Mouse (Mus musculus): ENCODE measurements around the gene Mrpl23.
A peak's percentile ranks its signal among the peaks of the same experiment; 100 is the strongest.

The Mrpl23 gene

DNA sequence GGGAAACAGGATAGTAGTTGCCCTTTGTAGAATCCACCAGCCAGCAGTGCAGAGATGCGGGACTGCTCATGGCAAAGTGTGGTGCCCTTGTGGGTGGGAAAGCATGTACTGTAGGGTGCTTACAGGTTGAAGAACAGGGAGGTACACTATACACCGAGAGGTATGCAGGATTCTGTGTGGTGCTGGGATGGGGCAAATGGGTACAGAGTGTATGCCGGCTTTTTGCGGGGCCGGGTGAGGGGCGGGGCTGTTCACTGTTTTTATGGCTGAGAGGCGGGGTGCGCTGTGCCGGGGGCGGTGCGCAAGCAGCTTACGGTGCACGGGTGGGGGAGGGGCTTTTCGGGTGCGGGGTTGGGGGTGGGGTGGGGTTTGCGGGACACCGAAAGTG, at the start of gene Mrpl23:
Mrpl23 (plus strand) TSS at position 16 of the 388 bp plus-strand sequence.
- DNase-seq = no peak

DNA sequence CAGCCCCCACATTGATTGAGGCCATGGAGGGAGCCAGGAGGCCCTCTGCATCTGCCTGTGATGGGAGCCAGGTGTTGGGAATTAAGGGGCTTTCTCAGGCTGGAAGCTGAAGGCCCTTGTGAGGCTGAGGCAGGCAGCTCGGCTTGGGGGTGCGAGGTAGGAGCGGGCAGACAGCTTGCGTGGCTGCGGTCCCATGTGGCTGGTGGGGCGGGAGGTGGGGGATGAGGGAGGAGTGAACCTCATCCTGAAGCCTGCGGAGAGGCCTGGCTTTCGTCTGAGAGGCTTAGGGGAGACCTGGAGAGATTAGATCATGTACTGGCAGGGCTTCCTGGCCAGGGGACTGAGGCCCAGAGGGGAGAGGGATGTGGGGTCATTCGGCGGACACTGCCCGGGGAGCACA, 49.4 kb upstream of the Mrpl23 start:
- DNase-seq = no peak

DNA sequence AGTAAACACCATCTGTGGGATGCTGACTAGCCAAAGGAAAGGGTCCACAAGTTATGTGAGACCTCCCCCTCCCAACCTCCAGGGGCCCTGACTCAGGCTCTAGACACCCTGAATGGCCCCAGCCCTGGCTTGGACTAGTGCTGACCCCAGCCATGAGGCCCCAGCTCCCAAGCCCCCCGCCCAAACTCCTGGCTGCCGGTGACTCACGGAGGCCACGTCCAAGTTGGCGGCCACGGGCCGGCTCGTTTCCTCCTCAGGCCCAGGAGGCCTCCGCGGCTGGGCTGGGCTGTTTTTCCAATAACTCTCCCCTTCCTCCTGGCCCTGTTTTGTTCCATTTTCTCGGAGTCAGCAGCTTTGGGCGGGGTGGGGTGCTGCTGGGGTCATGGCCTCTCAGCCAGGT, 47.7 kb upstream of the Mrpl23 start:
- DNase-seq = no peak

DNA sequence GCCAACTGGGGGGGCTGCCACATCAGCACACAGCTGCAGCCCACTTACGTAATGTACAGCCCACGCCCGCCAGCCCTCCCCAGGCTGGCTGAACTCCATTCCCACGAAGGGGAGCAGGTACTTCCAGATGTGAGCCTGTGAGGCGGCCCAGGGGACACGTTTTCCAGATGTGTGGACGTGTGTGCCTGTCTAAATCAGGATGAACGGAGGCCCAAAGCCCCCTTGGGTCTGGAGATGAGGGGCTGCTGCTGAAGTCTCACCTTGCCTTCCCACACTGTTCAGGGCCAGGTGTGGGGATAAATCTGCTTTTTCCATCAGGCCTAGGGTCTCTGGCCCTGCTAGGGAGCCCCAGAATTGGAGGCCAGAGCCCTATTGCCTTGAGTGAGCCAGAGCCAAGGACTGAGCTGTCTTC, 45.7 kb upstream of the Mrpl23 start:
- no peak for DNase-seq

DNA sequence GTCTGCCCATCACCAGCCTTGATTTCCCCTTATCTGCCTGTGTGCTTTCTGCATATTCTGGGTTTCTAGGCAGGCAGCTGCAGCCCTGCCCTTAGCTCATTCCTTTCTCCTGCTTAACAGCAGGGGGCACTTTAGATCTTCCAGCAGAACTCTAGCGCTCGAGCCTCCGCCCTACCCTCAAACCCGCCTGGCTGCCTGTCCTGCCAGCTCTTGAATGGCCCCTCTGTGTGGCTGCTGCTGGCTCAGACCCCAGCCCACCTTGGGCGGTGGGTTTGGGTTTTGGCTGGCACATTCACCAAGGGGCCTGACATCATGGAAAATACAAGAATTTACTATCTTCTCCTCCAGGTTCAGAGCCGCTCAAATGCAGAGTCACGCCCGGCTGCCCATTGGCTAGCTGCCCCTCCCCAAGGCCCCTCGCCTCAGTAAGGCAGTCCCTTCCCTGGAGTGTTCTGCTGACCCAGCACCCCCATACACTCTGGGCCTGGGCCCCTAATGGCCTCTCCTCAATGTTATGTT, 45.1 kb upstream of the Mrpl23 start:
- no peak for DNase-seq

DNA sequence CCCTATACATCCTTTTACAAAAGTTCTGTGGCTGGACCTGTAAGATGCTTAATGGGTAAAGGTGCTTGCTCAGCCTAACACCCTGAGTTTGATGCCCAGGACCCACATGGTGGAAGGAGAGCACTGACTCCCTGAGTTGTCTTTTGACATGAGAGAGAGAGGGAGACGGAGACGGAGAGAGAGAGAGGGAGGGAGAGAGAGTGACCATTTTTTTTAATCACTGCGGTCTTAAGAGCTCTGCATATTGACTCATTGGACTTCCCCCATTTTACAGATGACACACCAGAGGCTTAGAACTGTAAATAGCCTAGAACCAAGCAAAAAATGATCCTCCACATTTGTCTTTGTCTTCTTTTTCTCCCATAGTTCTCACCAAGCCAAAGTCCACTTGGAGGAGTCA, 44.4 kb upstream of the Mrpl23 start:
- DNase-seq = no peak

DNA sequence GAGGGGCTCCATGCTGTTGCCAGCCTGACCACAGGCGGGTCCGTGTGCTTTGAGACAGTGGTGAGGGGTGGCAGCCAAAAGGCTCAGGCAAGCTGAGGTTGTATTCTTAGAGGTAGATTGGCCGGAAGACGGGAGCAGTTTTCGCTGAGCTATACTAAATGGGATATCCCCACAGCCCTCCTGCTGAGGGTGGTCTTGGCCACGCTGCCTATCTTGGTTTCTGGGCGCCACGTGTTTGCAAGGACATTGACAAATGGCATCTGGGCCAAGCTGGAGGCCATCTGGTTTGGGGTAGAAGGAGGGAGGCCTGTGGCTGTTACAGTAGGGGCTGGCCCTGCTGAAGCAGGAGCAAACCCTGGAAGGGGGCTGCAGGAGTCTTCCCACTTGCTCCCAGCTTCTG, 39.0 kb upstream of the Mrpl23 start:
- DNase-seq = no peak

DNA sequence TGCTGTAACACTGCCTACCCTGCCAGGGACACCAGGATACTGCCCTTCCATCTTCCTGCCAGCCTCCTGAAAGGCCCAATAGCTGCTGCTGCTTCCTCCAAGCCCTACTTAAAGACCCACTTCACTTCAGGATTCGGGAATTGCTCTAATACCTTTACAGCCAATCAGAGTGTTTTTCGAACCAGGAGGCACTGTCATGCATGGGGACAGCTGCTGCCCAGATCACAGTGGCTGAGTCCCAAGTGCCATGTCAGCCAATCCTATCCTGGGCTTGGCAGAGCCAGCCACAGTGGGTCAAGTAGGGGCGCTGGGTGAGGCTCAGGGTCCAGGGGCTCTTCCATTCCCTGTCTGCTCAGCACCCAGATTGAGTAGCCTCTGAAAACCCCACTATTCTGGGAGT, 36.3 kb upstream of the Mrpl23 start:
- no peak for DNase-seq

DNA sequence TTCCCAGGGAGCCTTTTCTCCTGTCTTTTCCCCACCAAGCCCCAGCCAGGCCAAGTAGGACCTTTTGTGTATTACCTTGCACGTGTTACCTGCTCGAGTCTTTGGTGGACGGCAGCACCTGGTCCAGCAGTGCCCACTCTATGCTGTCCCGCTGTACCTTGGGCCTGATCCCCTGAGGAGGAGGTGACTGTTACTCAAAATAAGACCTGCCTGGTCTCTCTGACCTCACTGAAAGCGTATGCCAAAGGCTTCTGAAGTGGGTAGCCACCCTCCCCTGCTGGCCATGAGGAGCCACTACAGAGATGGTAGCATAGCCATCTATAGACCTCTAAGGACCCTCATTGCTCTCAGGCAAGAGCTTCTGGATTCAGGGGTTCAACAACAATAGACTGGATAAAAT, 35.7 kb upstream of the Mrpl23 start:
- DNase-seq = no peak

DNA sequence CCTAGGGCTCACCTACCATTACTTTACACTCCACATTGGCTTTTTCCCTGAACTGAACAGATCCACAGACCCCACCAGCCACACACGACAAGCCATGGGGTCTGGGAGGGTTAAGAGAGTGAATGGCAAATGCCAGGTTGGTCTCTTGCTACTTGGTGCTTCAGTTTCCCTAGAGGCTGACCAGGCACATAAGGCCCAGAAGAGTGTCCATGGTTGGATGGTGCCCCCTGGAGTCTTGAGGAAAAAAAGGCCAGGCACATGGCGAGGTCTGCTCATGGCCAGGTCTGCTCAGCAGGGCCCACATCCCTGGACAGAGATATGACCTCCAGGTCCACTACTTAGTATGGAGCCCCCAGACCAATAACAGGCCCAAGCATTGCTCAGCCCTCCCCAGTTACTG, 34.7 kb upstream of the Mrpl23 start:
- DNase-seq = peak; percentile 42

DNA sequence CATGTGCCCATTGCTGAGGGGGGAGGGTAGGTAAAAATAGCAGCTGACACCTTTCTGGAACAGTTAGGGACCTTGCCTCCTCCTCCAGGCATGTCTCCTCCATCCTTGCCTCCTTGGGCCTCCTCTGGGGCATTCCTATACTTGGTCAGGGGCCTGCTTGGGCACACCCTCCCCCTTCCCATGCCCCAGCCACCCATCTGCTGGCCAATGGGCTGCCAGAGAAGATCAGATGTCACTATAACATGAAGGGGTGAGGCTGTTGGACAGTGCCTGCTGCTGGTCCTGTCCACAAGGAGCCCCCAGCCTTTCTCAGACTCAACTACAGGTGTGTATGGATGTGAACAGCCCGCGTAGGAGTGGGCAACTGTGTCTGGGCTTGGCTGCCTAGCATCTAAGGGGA, 33.9 kb upstream of the Mrpl23 start, which contains the start of gene Tnnt3:
Tnnt3 (plus strand) TSS at position 262 of the 400 bp plus-strand sequence.
- DNase-seq = no peak

DNA sequence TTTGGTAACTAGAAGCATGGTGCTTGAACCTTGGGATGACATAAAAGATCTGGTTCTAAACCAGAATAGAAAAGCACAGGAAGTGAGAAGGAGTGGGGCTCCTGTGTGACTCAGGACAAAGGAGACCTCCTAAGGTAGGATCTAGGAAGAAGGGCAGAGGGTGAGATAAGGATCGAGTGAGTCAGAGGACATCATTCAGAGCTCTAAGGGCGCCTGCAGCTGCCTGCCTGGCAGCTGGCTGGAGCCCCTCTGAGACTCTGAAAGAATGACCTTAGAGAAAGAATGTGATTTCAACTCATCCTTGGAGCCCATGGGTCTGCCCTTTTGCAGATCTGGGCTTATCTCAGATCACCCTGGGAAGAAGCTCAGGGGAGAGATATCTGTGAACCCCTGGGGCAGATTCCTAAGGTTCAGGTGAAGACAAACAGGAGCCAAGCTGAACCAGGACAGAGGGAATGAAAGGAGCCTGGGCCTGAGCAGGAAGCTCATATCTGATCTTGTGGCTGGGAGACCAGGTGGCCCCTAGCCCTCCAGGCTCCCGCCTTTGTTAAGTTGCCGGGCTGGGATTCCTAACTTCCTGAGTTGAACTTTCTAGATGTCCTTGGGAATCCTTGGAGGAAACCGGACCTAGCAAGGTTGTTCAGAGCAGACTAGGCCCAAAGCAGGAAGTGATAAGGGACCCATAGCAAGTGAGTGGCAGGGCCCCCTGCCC, 33.3 kb upstream of the Mrpl23 start:
- no peak for DNase-seq

DNA sequence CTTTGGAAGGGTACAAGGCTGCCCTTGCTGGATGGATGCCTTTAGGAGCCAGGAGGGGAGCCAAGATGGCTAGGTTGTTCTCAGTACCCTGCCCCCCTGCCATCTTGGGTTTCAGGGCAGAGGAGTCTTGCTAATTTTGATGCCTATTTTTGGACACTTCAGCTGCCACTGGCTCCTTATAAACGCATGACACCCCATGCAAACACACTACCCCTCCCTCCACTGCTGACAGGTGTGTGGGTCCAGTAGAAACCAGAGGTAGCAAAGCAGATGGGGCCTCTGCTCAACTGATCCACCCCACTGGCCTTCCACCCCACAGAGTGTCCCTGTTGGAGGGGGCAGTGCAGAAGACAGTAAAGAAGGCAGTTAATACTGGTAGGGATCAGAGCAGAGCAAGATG, 32.5 kb upstream of the Mrpl23 start:
- no peak for DNase-seq

DNA sequence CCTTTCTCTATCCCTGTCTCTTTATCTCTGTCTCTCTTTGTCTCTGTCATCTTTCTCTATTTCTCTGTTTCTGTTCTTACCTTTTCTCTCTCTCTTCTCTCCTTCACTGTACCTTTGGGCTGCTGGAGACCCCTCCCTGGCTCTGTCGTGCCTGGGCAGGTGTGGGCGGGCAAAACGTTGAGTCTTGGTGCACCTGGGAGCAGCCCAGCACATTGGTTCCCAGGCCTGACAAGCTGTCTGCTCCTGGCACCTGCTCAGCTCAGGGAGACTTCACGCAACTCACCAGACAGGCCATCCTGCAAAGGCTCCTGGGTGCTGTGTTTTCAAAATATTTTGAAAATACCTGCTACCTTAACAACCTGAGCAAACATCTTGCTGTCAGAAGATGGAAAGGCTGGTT, 29.3 kb upstream of the Mrpl23 start:
- DNase-seq = no peak

DNA sequence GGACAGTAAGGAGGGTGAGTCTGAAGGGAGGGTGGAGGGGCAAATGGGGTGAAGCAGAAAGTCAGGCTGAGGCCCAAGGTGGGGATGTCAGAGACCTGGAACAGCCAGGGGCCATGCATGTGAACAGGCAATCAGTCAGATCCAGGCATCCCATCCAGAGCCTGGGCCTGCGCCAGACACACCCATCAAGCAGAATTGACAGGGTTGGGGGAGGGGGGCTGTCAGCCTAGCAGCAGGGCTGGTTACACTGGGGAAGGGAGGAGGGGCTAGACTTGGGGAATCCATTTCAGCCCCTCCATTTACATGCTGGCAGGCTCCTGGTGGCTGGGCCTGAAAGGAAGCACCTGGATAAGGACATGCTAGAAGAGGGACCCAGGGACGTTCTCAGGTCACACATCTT, 26.5 kb upstream of the Mrpl23 start:
- no peak for DNase-seq

DNA sequence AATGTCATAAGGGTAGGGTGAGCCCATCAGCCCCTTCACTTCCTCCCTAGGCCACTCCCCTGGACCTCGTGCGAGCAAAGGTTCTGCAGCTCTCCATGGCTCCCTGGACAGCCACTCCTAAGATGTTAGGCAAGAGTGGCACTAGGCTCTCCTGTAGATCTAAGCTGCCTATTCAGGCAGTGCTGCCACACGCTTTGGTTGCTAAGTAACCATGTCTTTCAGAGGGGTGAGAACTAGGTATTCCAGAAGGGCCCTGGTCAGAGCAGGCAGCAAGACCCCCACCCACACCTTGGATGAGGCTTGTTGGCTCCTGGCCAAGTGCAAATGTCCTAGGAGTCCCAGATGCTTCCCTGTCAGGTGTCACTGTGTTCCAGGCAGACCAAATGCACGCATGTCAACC, 26.0 kb upstream of the Mrpl23 start:
- DNase-seq = no peak

DNA sequence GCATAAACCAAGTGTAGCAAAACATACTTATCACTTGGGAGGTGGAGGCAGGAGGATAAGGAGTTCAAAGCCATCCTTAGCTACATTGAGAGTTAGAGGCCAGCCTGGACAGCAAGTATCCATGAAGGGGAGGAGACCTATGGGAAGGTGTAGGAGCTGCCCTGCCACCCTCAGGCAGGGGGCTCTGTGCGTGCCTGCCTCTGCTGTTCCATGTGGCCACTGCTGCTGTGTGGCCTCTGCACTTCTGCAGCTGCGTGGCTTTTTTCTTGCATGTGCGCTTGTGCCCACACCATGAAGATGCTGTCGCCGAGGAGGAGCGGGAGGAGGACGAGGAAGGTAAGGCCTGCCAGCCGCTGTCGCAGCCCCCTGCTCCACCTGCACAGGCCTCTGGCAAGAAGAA, 25.0 kb upstream of the Mrpl23 start:
- DNase-seq = no peak

DNA sequence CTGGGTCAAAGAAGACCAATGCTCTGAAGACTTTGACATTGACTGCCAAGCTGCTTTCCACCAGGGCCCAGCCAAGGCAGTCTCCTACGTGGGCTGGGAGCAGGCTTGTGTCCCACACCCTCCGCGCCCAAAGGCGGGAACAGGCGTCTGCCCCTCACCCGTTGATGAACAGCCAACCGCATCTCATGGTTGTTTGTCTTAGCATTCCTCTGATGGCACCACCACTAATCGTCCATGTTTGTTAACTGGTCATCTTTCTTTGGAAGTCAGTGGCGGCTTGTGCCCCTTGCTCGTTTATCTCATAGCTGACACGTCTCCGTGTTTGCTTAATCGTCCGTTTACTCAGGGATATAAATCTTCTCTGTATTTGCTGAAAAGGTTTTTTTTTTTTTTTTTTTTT, 23.0 kb upstream of the Mrpl23 start:
- DNase-seq = no peak

DNA sequence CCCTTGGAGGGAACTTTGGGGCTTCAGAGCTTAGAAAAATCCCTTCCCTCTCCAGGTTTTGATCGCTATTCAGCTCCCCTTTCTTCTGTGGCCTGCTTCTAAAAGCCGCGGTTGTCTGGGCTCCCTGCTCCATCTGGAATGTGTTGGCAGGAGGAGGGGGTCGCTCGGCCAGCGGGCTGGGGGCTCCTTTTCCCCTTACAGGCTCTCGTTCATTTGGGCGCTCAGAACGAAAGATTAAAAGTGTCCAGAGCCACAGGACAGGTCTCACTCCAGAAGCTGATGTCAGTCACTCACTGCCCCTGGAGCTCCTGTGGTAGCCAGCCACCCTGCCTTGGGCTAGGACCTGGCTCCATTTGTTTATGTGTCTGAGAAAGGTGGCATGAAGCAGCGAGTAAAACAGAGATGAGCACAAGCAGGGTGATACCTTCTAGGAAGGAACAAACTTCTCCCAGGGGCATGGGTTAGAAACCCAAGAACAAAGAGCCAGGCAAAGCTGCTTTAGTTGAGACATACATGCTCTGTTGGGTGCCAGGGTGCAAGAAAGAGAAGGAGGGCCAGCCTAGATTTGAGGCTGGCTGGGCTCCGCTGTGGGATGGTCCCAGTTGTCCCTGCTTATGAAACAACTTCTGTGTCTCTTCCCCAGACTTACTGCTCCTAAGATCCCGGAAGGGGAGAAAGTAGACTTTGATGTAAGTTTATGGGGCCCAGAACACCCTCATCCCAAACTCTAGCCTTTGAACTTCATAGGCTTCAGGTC, 22.3 kb upstream of the Mrpl23 start:
- DNase-seq = no peak

DNA sequence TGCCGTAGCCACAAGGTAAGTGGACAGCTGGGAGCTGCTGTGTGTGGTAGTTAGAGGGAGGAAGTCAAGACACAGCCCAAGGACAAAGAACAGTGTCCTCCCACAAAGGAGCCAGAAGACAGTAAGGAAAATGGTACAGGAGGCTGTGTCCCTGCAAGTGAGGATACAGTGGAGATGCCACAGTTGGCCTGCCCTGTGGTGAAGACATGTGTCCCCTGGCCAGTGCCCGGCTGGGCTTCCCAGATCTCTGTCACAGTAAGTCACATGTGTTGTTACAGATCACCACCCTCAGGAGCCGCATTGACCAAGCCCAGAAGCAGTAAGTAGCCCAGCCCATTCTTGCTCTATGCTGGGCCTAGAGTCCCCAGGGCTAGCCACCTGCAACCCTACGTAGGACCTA, 18.4 kb upstream of the Mrpl23 start:
- DNase-seq = no peak

DNA sequence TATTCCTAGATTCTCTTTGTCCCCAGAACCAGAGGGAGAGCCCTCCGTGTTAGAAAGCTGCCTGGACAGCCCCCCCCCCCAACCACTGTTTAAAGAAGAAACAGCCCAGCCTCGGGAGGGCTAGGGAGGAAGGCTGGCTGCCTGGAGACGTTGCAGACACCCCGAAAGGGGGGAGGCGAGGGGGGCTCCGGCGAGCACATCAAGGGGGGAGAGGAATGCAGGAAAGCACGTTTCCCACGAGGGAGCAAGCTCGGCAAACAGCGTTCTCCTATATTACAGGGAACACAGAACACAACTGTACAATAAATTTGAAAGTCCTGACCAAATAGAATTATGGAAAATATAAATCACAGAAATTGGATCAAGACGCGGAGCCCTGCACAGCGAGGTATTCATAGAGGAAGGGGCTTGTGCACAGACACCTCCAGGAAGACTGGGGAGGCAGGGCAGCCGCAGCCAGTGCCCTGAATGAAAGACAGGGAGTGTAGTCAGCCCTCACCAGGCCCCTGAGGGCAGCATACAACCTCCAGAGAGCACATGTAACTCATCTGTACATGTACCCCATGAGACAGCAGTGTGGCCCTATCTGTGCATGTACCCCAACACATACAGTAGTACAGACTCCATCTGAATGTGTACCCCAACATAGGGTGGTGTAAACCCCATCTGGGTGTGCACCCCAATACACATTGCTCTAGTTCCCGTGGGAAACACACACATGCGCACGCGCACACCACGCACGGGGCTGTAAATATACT, 16.1 kb upstream of the Mrpl23 start:
- no peak for DNase-seq

DNA sequence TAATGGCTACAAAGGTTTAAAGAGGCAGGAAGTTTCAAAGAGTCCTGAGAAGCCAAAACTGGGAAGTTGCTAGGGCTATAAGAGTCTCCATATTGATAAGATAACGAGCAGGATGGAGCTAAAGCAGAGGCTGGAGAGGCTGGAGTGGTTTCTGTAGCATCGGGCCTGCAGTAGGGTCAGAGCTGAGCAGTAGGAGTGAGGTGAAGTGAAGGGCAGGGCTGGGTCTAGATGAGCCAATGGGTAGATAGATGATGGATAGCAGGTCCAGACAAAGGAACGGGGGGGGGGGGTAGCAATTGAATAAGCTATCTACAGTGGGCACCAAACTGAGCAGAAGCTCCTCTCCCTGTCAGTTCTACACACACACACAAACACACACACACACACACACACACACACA, 15.0 kb upstream of the Mrpl23 start:
- no peak for DNase-seq

DNA sequence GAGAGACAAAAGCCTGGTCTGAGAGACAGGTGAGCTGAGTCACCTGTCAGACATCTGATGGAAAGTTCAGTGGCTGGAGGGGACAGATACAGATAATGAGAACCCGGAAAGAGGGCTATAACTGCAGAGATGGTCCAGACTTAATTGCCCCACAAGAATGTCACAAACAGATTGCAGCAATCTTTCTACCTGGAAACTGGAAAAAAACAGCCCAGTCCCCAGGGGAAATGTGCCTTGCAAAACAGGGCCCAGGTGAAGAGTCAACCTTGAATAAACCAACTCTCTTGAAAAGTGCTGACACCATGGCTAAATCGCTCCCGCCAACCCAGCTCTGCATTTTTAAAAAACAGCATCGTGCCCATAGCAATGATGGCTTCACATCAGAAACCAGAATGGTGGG, 12.2 kb upstream of the Mrpl23 start:
- DNase-seq = no peak

DNA sequence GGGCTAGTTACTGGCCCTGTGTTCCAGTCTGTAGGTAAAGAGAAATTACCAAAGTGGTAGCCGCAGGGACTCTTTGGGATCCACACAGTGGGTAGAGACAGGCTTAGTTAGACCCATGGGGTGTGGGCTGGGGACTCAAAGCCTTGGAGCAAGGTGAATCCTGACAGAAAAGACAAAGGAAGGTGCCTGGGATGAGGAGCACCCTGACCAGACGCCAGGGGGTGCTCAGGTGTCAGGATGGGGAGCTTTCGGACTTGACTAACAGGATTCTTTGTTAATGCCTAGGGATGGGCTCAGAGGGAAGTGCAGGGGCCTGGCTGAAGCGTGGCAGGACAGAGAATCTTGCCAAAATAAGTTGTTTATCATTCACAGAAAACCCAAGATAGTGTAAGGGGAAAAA, 10.1 kb upstream of the Mrpl23 start:
- peak in 1 of 2 experiments; percentile 12 for DNase-seq
